Mouse (Mus musculus): ENCODE measurements at regions not wholly inside any gene's neighbourhood (a gene's known extent, or its start where the extent isn't known, plus 50 kb on each side); places are given as distances from the start of the nearest gene placed in this dataset.

DNA sequence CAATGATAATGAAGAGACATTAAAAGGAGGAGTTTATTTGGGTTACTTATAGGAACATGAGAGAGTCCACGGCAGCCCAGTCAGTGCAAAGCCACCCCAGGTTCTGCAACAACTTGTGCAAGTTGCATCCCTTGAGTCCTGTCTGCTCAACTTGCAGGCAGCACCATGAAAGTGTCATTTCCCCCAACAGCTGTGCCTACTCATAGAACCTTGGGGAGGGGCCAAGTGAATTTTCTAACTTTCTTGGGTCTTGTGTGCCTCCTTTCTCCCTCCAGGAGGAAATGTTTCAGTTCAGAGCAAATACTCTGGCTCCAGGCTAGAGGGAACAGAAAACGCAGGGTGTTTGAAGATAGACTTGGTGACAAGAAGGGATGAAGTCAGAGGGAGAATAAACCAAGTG lies 204.5 kb upstream of the Mocs1 start:
- Histone ChIP-seq H3K4me1 (replicated peaks; ENCODE audit: low read depth, low read length) (no peaks in the 10 kb centered on the region), H3K4me3 (replicated peaks; ENCODE audit: low read length) (no peak overlapping the region), H3K9me3 (ENCODE audit: low read length) (peaks cover 4% of the 10 kb centered on the region; the same call in 1 of the 2 replicates), H3K36me3 (ENCODE audit: insufficient read depth, low read length) (no peaks in the 10 kb centered on the region), H3K27me3 (ENCODE audit: insufficient read depth, low read length) (peaks cover 6% of the 10 kb centered on the region; the same call in 1 of the 2 replicates)
- TF ChIP-seq NANOG (IDR thresholded peaks at IDR 0.05; ENCODE audit: borderline replicate concordance, low read length) (no peak), CTCF (conservative IDR thresholded peaks at IDR 0.05; ENCODE audit: low read length) (no peak), POU5F1 (IDR thresholded peaks at IDR 0.05; ENCODE audit: borderline replicate concordance, low read length) (no peak)

DNA sequence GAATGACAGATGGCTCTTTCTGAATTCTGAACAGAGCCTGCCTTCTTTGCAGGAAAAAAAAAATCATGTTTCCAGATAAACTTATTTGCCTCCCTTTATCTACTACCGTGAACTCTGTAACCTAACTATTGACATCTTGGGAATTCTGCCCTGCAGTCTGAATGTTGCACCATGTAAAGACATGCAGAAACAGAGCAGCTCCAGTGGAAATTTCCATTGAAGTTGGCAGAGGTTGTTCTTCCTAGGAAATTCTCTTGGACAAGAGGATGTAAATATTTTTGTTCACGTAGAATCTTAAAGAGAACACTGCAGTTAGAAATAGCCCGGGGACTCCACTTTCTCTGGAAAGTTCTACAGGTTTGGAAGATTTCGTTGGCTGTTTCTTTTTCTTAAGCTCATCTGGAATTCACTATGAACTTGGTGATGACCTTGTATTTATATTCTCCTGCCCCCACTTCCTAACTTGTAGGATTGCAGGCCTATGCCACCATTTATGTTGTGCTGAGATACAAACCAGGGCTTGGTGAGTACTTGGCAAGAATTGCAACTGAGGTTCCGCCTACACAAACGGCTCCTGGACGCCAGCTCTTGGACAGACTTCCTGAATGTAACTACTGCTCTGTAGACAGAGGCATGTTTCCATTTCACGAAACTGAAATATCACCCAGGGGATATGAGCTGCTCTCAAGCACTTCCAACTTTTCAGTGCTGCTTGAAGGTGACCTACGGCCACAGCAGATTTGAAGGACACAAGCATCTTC lies 202.7 kb upstream of the Mocs1 start:
- Histone ChIP-seq H3K9me3 (ENCODE audit: low read length) (no peaks in the 10 kb centered on the region), H3K4me1 (replicated peaks; ENCODE audit: low read depth, low read length) (no peaks in the 10 kb centered on the region), H3K4me3 (replicated peaks; ENCODE audit: low read length) (no peak overlapping the region), H3K36me3 (ENCODE audit: insufficient read depth, low read length) (no peaks in the 10 kb centered on the region), H3K27me3 (ENCODE audit: insufficient read depth, low read length) (peaks cover 6% of the 10 kb centered on the region; the same call in 1 of the 2 replicates)
- TF ChIP-seq NANOG (IDR thresholded peaks at IDR 0.05; ENCODE audit: borderline replicate concordance, low read length) (no peak), POU5F1 (IDR thresholded peaks at IDR 0.05; ENCODE audit: borderline replicate concordance, low read length) (no peak), CTCF (conservative IDR thresholded peaks at IDR 0.05; ENCODE audit: low read length) (no peak)

DNA sequence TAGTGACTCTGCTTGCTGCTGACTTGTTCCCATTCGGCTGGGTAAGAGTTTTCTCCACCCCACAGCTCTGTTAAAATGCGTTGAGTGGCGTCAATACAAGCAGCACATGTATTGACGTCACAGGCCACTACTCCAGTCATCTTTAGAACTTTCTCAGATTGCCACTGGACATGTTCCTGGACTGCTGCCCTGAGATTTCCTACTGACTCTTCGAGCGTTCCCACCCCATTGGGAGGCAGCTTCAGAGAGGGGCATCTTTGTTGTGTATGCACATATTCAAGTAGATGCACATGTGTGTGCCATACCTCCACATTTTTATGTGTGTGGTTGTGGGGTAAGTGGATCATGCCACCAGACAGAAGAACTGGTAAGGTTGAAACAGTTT lies 202.2 kb upstream of the Mocs1 start:
- Histone ChIP-seq H3K36me3 (ENCODE audit: insufficient read depth, low read length) (no peaks in the 10 kb centered on the region), H3K4me3 (replicated peaks; ENCODE audit: low read length) (no peak overlapping the region), H3K9me3 (ENCODE audit: low read length) (no peaks in the 10 kb centered on the region), H3K27me3 (ENCODE audit: insufficient read depth, low read length) (peaks cover 6% of the 10 kb centered on the region; the same call in 1 of the 2 replicates), H3K4me1 (replicated peaks; ENCODE audit: low read depth, low read length) (peaks cover 2% of the 10 kb centered on the region; the same call in 1 of the 2 replicates)
- TF ChIP-seq CTCF (conservative IDR thresholded peaks at IDR 0.05; ENCODE audit: low read length), result no peak
- no peak for TF ChIP-seq POU5F1 (IDR thresholded peaks at IDR 0.05; ENCODE audit: borderline replicate concordance, low read length)
- TF ChIP-seq NANOG (IDR thresholded peaks at IDR 0.05; ENCODE audit: borderline replicate concordance, low read length), result no peak

DNA sequence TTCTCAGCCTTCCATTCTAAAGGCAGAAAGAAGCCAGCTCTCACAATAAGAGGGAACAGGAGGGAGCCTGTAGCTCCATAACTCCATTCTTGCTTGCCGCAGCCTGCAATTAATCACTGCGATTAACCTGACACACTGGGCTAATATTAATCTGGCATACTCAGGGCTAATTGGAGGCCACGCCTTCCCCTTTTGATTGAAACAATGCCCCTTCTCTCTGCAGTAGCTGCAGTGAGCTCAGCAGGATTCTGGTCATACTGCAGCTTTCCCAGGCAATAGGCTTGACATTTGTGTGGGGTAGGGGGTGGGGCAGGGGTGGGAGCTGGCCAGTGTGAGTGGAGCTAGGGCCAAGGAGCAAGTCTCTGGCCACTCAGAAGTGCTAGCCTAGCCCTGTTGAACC lies 196.9 kb upstream of the Mocs1 start:
- H3K27me3 ChIP-seq (ENCODE audit: insufficient read depth, low read length), result peaks cover 6% of the 10 kb centered on the region; the same call in 1 of the 2 replicates
- no peak overlapping the region for H3K4me3 ChIP-seq (replicated peaks; ENCODE audit: low read length)
- no peak for TF ChIP-seq POU5F1 (IDR thresholded peaks at IDR 0.05; ENCODE audit: borderline replicate concordance, low read length)
- TF ChIP-seq NANOG (IDR thresholded peaks at IDR 0.05; ENCODE audit: borderline replicate concordance, low read length), result no peak
- TF ChIP-seq CTCF (conservative IDR thresholded peaks at IDR 0.05; ENCODE audit: low read length), result no peak
- peaks cover 9% of the 10 kb centered on the region; the same call in 1 of the 2 replicates for H3K4me1 ChIP-seq (replicated peaks; ENCODE audit: low read depth, low read length)
- H3K36me3 ChIP-seq (ENCODE audit: insufficient read depth, low read length), result no peaks in the 10 kb centered on the region
- no peaks in the 10 kb centered on the region for H3K9me3 ChIP-seq (ENCODE audit: low read length)

DNA sequence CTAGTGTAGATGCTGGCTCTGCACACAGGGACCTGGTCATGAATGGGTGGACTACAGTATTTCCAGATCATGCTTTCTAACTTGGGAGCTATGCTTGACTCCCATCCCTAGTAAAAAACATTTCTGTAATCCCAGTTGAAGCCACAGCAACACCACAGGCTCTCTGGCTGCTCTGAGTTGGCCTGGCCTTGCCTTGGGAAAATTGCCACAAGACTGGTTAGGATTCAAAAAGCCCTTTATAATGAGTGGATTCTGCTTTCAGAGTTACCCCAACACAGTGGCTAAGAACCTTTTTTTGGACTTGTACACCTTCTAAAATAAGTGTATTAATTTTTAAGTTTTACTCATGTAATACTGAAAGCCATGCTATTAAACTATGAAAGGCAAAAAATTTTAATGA lies 188.1 kb upstream of the Mocs1 start:
- H3K36me3 ChIP-seq (ENCODE audit: insufficient read depth, low read length), result no peaks in the 10 kb centered on the region
- H3K4me3 ChIP-seq (replicated peaks; ENCODE audit: low read length), result no peak overlapping the region
- no peak for TF ChIP-seq POU5F1 (IDR thresholded peaks at IDR 0.05; ENCODE audit: borderline replicate concordance, low read length)
- TF ChIP-seq NANOG (IDR thresholded peaks at IDR 0.05; ENCODE audit: borderline replicate concordance, low read length), result no peak
- TF ChIP-seq CTCF (conservative IDR thresholded peaks at IDR 0.05; ENCODE audit: low read length), result no peak
- peaks cover 16% of the 10 kb centered on the region for H3K27me3 ChIP-seq (ENCODE audit: insufficient read depth, low read length)
- no peaks in the 10 kb centered on the region for H3K9me3 ChIP-seq (ENCODE audit: low read length)
- no peaks in the 10 kb centered on the region for H3K4me1 ChIP-seq (replicated peaks; ENCODE audit: low read depth, low read length)

DNA sequence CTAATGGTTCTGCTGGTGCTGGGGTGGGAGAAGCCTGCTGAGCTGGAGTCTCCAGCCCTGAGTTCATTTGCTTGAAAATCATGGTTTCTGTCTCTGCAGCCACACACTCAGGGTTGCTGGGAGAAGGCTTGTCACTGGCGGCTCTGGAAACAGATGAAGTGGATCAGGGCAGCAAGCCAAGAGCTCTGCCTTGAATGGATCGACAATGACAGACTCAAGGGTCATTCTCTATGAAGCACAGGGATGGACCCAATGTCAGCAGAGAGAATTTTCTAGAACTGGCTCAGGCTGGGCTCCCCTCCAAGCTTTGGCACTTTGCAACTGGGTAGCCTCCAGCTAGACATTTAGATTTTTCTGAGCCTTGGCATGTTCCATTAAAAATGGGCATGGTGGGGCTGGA lies 184.7 kb upstream of the Mocs1 start:
- Histone ChIP-seq H3K9me3 (ENCODE audit: low read length) (no peaks in the 10 kb centered on the region), H3K4me1 (replicated peaks; ENCODE audit: low read depth, low read length) (no peaks in the 10 kb centered on the region), H3K27me3 (ENCODE audit: insufficient read depth, low read length) (peaks cover 16% of the 10 kb centered on the region), H3K4me3 (replicated peaks; ENCODE audit: low read length) (no peak overlapping the region), H3K36me3 (ENCODE audit: insufficient read depth, low read length) (no peaks in the 10 kb centered on the region)
- TF ChIP-seq POU5F1 (IDR thresholded peaks at IDR 0.05; ENCODE audit: borderline replicate concordance, low read length), result no peak
- no peak for TF ChIP-seq NANOG (IDR thresholded peaks at IDR 0.05; ENCODE audit: borderline replicate concordance, low read length)
- TF ChIP-seq CTCF (conservative IDR thresholded peaks at IDR 0.05; ENCODE audit: low read length), result no peak

DNA sequence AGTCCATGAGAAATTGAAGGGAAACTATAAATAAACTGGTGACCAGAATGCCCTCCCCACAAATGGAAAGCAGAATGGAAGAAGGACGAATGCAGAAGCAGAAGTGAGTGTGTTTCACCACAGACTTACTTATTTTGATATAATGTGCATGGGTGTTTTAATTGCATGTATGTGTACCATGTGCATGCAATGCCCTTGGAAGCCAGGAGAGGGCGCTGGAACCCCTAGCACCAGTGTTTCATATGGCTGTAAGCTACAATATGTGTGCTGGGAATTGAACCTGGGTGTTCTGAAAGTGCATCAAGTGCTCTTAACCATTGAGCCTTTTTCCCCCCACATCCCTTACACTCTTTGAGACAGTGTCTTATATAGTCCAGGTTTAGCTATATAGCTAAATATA lies 183.1 kb upstream of the Mocs1 start:
- TF ChIP-seq POU5F1 (IDR thresholded peaks at IDR 0.05; ENCODE audit: borderline replicate concordance, low read length), result no peak
- TF ChIP-seq NANOG (IDR thresholded peaks at IDR 0.05; ENCODE audit: borderline replicate concordance, low read length), result no peak
- peak; percentile 77 for TF ChIP-seq CTCF (conservative IDR thresholded peaks at IDR 0.05; ENCODE audit: low read length)
- Histone ChIP-seq H3K9me3 (ENCODE audit: low read length) (no peaks in the 10 kb centered on the region), H3K4me1 (replicated peaks; ENCODE audit: low read depth, low read length) (no peaks in the 10 kb centered on the region), H3K36me3 (ENCODE audit: insufficient read depth, low read length) (no peaks in the 10 kb centered on the region), H3K27me3 (ENCODE audit: insufficient read depth, low read length) (peaks cover 16% of the 10 kb centered on the region), H3K4me3 (replicated peaks; ENCODE audit: low read length) (no peak overlapping the region)

DNA sequence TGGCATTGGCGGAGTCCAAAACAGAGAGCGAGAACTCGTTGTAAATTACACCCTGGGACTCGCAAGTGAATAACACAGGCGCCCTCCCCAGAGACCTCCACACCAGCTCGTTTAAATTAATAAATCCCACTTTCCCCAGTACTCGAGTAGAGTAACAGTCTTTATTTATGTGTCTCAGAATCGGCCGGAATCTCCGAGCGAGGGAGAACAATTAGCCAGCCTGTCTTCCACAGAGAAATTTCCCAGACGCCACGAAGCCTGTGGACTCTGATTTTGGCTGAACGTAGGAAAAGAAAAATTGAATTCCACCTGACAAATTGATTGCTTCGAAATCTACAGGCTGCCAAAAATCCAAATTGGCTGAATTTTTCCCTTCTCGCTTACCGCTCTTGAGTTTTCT lies 180.9 kb upstream of the Mocs1 start:
- 0 out of 2 replicates have a peak, but pooled peaks cover 4% of the 10 kb centered on the region for H3K27me3 ChIP-seq (ENCODE audit: insufficient read depth, low read length)
- no peaks in the 10 kb centered on the region for H3K36me3 ChIP-seq (ENCODE audit: insufficient read depth, low read length)
- no peaks in the 10 kb centered on the region for H3K4me1 ChIP-seq (replicated peaks; ENCODE audit: low read depth, low read length)
- no peaks in the 10 kb centered on the region for H3K9me3 ChIP-seq (ENCODE audit: low read length)
- no peak for TF ChIP-seq POU5F1 (IDR thresholded peaks at IDR 0.05; ENCODE audit: borderline replicate concordance, low read length)
- TF ChIP-seq CTCF (conservative IDR thresholded peaks at IDR 0.05; ENCODE audit: low read length), result no peak
- TF ChIP-seq NANOG (IDR thresholded peaks at IDR 0.05; ENCODE audit: borderline replicate concordance, low read length), result no peak
- no peak overlapping the region for H3K4me3 ChIP-seq (replicated peaks; ENCODE audit: low read length)

Measured in E14TG2a.4 (cell line).